Mouse (Mus musculus) limb, embryonic 14.5 days (tissue): ENCODE measurements at regions not wholly inside any gene's neighbourhood (a gene's known extent, or its start where the extent isn't known, plus 50 kb on each side); places are given as distances from the start of the nearest gene placed in this dataset.

ENCODE experiments used
- ATAC-seq: fragments of 200-750 bp; cut with Nextera tagmentation; 2 replicates; pipeline ENCODE4 v1.8.0; 2017; ENCODE audit warnings: low read depth, moderate number of reproducible peaks, moderate TSS enrichment; ENCODE audit not compliant: low FRiP score
- DNase-seq: peaks from one replicate; pipeline ENCODE4 v3.0.0-alpha.2; 2015; ENCODE audit warnings: low spot score
- H3K27ac ChIP-seq: fragments of 300-500 bp; sonication (generic); replicated peaks from 2 replicates; pipeline ENCODE4 v1.5.1; 2014; ENCODE audit warnings: low read depth, mild to moderate bottlenecking, low read length, moderate library complexity, mixed read lengths
- H3K27me3 ChIP-seq: fragments of 300-500 bp; sonication (generic); 2 replicates; pipeline ENCODE4 v1.6.1; 2014; ENCODE audit warnings: low read length, mixed read lengths; ENCODE audit not compliant: control insufficient read depth, insufficient read depth
- H3K36me3 ChIP-seq: fragments of 300-500 bp; sonication (generic); 2 replicates; pipeline ENCODE4 v1.6.1; 2014; ENCODE audit warnings: mild to moderate bottlenecking, low read length, moderate library complexity, mixed read lengths; ENCODE audit not compliant: control insufficient read depth, insufficient read depth
- H3K4me1 ChIP-seq: fragments of 300-500 bp; sonication (generic); 2 replicates; pipeline ENCODE4 v1.6.1; 2014; ENCODE audit warnings: antibody characterized with exemption, low read length, mixed read lengths; ENCODE audit not compliant: control insufficient read depth, insufficient read depth
- H3K4me2 ChIP-seq: fragments of 300-500 bp; sonication (generic); replicated peaks from 2 replicates; pipeline ENCODE4 v1.6.1; 2014; ENCODE audit warnings: low read depth, mild to moderate bottlenecking, low read length, moderate library complexity; ENCODE audit not compliant: severe bottlenecking
- H3K4me3 ChIP-seq: fragments of 300-500 bp; sonication (generic); replicated peaks from 2 replicates; pipeline ENCODE4 v1.5.1; 2014; ENCODE audit warnings: low read length
- H3K9ac ChIP-seq: fragments of 300-500 bp; sonication (generic); 2 replicates; pipeline ENCODE4 v1.6.1; 2014; ENCODE audit warnings: mild to moderate bottlenecking, low read depth, low read length, moderate library complexity; ENCODE audit not compliant: severe bottlenecking
- H3K9me3 ChIP-seq: fragments of 300-500 bp; sonication (generic); 2 replicates; pipeline ENCODE4 v1.6.1; 2016; ENCODE audit warnings: low read length; ENCODE audit not compliant: control insufficient read depth
- POLR2A ChIP-seq: fragments of 200-500 bp; IDR thresholded peaks from 2 replicates; pipeline ENCODE4 v1.8.0; 2012; ENCODE audit warnings: inconsistent platforms, mild to moderate bottlenecking, moderate library complexity, borderline replicate concordance; ENCODE audit not compliant: insufficient read depth, insufficient read length; ENCODE audit errors: extremely low read depth
- WGBS: fragments of 180-500 bp; shearing (Covaris S2); extraction: QIAGEN DNeasy Blood & Tissue Kit; methylation state at CpG from one replicate; pipeline ENCODE4 v1.1.7; 2014; 5-methylcytosine and 5-hydroxymethylcytosine counted together

DNA sequence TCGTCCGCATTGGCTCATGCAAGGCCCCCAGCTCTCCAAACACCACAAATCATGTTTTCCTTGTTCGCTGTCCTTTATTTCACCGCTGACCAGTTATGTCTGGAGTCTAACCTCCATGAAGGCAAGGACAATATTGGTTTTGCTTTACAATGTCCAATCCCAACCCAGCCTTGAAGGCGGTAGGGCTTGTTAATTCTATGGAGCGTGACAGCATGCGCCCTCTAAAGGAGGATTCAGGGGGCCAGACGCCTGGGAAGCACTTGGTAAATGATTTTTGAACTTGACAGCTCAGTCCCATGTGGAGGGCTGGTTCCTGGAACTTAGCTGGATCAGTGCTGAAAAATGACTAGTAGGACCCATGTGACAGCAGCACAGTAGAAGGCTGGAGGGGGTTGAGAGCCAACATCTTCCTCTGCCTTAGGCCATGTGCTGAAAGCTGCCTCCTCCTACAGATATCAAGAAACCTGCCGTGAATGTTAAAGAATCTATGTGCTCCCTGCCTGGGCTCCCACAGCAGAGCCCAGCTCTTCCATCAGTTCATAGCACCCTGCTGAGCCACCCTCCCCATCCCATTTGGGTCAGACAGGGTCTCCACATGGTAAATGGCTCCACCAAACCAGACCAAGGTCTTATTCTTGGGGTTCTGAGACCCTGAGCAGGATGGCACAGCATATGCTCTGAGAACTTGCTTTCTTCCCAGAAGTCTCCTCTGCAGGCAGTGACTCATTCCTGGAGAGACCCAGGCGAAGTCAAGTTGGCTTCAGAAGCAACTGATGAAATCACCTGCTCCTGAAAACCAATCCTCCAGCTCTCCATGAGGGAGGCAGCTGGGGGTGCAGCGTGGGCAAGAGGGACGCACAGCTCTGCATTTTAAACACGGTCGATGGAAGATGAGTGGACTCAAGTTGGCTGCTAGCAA, 148.3 kb downstream of the Fgf18 start:
- WGBS: 80% methylated on average over 14 of the region's 14 CpGs
- no peaks in the 10 kb centered on the region for H3K27me3 ChIP-seq
- ATAC-seq: no peak

DNA sequence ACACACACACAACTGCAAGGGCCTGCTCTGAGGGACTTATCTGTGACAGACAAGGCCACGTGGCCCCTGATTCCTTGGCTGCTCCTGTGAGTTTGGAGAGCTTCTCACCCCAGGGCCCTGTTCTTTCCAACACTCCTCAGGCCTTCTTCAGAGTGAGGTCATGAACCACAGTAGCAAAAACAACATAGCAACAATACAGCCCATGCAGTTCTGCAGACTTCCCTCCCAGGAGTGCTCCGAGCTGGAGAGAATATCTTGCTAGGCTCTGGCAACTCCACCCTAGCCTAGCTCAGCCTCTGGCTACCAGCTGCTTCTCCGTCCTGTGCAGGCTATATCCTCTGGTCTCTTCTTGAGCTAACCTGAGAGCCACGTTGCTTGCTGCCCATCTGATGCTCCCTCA, 152.8 kb downstream of the Fgf18 start:
- H3K4me3 ChIP-seq: no peak overlapping the region
- no peak overlapping the region for H3K9ac ChIP-seq
- WGBS: 70% methylated on average over 4 of the region's 4 CpGs
- no peak overlapping the region for H3K4me2 ChIP-seq
- no peak for TF ChIP-seq POLR2A
- no peaks in the 10 kb centered on the region for H3K9me3 ChIP-seq
- no peaks in the 10 kb centered on the region for H3K36me3 ChIP-seq
- no peaks in the 10 kb centered on the region for H3K27me3 ChIP-seq
- DNase-seq (no peak), ATAC-seq (no peak)
- H3K27ac ChIP-seq: peak overlapping the region; percentile 33; the same call in 1 of the 2 replicates
- 0 out of 2 replicates have a peak, but pooled peaks cover 2% of the 10 kb centered on the region for H3K4me1 ChIP-seq

More for the DNA sequence above, 148.3 kb downstream of the Fgf18 start:
- H3K4me3 ChIP-seq: no peak overlapping the region
- H3K36me3 ChIP-seq: no peaks in the 10 kb centered on the region
- TF ChIP-seq POLR2A: no peak
- H3K9ac ChIP-seq: no peak overlapping the region
- H3K27ac ChIP-seq: no peak overlapping the region
- H3K4me1 ChIP-seq: 0 out of 2 replicates have a peak, but pooled peaks cover 8% of the 10 kb centered on the region
- no peak overlapping the region for H3K4me2 ChIP-seq
- H3K9me3 ChIP-seq: no peaks in the 10 kb centered on the region
- no peak for DNase-seq

GRCm38 (mm10) chr11:32993439-32993838, 153.8 kb downstream of the Fgf18 start:
- Histone ChIP-seq H3K36me3 (no peaks in the 10 kb centered on the region), H3K4me2 (no peak overlapping the region), H3K27me3 (no peaks in the 10 kb centered on the region), H3K4me3 (no peak overlapping the region), H3K27ac (no peak overlapping the region), H3K4me1 (no peaks in the 10 kb centered on the region), H3K9me3 (no peaks in the 10 kb centered on the region), H3K9ac (no peak overlapping the region)
- WGBS: 89% methylated on average over 8 of the region's 8 CpGs
- DNase-seq (no peak), ATAC-seq (no peak)
- TF ChIP-seq POLR2A: no peak

- Histone ChIP-seq H3K36me3 (no peaks in the 10 kb centered on the region), H3K27ac (no peak overlapping the region), H3K4me2 (no peak overlapping the region), H3K9me3 (no peaks in the 10 kb centered on the region), H3K9ac (no peak overlapping the region), H3K4me3 (no peak overlapping the region), H3K27me3 (no peaks in the 10 kb centered on the region), H3K4me1 (no peaks in the 10 kb centered on the region)
- no peak for ATAC-seq
- TF ChIP-seq POLR2A: no peak
- WGBS: 77% methylated on average over 5 of the region's 5 CpGs
- DNase-seq: no peak
Measured at GRCm38 (mm10) chr11:32991036-32991616, 156.1 kb downstream of the Fgf18 start.

- H3K4me2 ChIP-seq: no peak overlapping the region
- H3K9me3 ChIP-seq: no peaks in the 10 kb centered on the region
- no peak overlapping the region for H3K4me3 ChIP-seq
- 81% methylated on average over 12 of the region's 12 CpGs for whole genome bisulfite sequencing
- DNase-seq (no peak), ATAC-seq (no peak)
- H3K36me3 ChIP-seq: no peaks in the 10 kb centered on the region
- no peaks in the 10 kb centered on the region for H3K4me1 ChIP-seq
- no peak overlapping the region for H3K27ac ChIP-seq
- H3K9ac ChIP-seq: no peak overlapping the region
- TF ChIP-seq POLR2A: no peak
- no peaks in the 10 kb centered on the region for H3K27me3 ChIP-seq
Measured at GRCm38 (mm10) chr11:32990201-32990600, 157.0 kb downstream of the Fgf18 start.
